Mouse (Mus musculus): Measurements from ENCODE around the gene Nlrc5.

Nlrc5 gene

DNA sequence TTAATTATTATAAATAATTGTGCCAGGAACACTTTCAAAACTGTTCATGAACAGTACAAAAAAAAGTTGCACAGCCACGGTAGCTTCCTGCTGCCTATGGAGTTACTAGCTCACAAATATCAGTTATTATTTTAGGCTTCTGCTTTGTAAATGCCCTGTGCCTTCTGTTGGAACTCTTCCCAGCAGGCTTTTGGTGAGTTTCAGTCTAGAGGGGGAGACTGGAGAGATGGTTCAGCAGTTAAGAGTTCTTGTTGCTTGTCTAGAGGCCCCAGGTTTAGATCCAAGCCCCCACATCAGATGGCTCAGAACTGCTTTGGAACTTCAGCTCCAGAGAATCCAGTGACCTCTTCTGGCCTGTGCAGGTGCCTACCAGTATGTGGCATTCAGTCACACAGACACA, 37.1 kb downstream of the Nlrc5 start:
- no peak for DNase-seq

GRCm38 (mm10) chr8:94472741-94473140, 38.6 kb downstream of the Nlrc5 start:
- DNase-seq: no peak

- DNase-seq: no peak
Measured at GRCm38 (mm10) chr8:94473431-94473830, 39.3 kb downstream of the Nlrc5 start.

- no peak for DNase-seq
Measured at GRCm38 (mm10) chr8:94475786-94476185, 41.6 kb downstream of the Nlrc5 start.

GRCm38 (mm10) chr8:94476846-94477245, 42.7 kb downstream of the Nlrc5 start:
- no peak for DNase-seq

GRCm38 (mm10) chr8:94482051-94482450, 47.9 kb downstream of the Nlrc5 start:
- DNase-seq: no peak

GRCm38 (mm10) chr8:94485288-94485687, 51.1 kb downstream of the Nlrc5 start:
- DNase-seq: no peak

- DNase-seq: peak; percentile 51 to 59
Measured at GRCm38 (mm10) chr8:94485882-94486281, 51.7 kb downstream of the Nlrc5 start.

DNA sequence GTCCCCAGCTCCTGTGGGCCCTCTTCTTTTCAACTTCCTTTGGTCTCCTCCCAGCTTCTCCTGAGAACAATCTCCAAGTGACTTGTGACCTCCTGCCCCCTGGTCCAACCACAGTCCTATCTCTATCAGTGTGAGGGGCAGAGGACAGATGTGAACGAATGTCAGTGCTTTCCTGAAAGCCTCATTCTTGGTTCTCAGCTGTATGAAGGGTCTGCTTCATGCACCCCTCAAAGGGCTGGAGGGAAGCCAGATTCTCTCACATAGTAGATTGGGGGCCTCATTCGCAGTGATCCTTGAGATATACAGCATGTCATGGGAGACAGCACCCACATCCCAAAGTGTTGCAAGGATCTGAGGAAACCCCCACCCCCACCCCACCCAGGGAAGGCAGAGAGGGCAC, 53.9 kb downstream of the Nlrc5 start:
- DNase-seq: no peak

- DNase-seq: no peak
Measured at GRCm38 (mm10) chr8:94489809-94490483, 55.8 kb downstream of the Nlrc5 start.

DNA sequence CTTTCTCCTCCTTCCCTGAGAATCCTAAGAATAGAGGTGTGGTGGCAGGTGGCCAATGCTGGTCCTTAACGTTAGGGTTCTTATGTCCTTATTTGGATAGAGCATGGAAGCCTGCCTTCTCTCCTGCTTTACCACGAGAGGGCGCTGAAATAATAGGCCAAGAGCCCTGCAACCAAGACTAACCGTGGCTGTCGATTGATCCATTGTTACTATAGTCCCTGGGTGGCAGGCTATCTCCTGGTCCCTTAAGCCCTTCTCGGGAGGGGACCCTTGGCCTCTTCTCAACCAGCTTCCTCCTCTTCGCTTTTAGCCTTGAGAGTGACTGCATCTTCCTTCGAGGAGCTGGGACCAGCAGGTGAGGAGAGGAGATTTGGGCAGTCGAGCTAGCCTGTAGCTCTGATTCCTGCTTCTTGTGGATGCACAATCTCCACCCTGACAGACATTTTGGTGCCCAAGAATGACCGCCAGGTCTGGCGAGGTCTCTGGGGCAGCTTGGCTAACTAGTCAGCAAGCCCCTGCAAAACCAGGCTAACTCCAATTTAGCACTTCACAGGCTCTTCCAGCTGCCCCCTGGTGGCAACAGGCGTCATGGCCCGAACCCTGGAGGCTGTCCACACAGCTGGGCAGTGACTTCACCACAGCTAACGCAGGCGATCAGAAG, 58.0 kb downstream of the Nlrc5 start:
- DNase-seq: peak; percentile 85

DNA sequence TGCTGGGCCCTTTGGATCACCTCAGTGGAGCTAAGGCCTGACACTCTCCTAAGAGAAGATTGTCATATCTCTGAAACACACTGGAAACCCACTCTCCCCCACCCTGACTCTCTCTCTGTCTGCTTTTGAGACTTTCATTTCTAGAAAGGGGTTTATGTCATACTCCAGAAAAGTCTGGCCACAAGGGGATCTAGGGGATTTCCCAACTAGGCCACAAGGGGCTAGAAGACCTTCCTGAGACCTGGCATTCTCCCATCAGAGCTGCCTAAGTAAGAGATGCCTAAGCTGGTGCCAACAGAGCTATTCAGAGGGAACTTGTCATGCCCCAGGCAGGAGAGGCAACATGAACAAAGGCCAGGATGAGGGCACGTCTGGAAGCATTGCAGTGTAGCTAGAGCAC, 59.1 kb downstream of the Nlrc5 start:
- DNase-seq: no peak

DNA sequence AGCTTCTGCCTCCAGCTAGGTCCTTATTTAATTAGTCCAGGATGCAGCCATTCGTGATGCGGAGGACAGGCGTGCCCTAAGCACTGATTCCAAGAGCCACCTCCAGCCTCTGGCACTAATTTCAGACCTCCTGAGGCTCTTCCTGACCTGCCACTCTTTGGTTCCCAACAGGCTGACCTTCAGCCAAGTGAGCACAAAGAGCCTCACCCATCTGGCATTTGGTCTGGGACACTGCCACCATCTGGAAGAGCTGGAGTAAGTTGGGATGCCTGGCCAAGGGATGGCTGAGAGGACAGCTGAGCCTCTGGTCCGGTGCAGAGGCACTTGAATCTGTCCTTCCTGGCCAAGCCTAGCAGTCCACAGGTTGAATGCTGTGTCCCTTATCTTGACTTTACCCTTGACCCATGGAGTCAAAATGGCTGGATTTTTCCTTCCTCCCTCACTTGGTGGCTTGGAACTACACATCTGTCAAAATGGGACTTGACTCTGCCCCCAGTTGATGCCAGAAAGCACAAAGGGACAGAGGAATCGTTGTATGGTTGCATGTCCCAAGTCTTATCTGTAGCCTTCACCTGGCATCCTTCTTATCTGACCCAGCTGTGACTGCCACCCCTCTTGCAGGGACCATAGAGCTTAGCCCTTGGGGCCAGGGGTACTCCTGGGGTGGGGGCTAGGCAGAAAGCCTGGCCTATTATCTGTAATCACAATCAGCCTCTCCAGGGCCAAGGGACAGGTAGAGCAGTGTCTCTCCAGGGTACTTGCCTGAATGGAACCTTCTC, 81.5 kb downstream of the Nlrc5 start:
- no peak for DNase-seq

DNA sequence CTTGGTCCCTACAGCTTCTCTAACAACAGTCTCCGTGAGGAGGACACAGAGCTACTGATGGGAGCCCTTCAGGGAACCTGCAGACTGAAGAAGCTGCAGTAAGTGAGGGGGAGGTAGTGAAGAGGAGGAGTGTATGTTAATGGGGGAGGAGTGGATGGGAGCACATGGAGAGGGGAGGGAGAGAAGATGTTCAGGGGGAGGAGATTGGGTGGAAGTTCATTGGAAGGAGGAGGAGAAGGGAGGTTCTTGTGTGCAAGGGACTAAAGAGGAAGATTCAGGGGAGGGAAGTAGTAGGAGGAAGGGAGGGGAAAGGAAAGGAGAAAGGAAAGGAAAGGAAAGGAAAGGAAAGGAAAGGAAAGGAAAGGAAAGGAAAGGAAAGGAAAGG, 82.0 kb downstream of the Nlrc5 start:
- no peak for DNase-seq

DNA sequence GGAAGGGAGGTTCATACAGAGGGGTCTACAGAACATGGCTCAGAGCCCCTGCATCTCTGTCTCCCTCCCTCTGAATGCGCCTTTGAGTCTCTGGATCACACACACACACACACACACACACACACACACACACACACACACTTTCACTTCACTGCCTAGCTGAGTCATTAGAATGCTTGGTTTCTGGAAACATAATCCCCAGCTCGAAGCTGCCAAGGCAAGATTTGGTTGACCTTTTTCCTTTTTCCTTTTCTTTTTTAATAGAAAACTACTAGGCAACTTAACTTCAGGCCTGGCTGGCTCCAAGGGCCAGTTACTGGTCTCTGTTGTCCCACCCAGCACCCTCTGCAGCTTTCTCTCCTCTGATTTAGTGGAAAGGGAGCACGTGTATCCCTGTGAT, 82.6 kb downstream of the Nlrc5 start:
- no peak for DNase-seq

- no peak for DNase-seq
Measured at GRCm38 (mm10) chr8:94518331-94518730, 84.2 kb downstream of the Nlrc5 start.

GRCm38 (mm10) chr8:94519021-94519420, 84.9 kb downstream of the Nlrc5 start:
- DNase-seq: no peak

DNA sequence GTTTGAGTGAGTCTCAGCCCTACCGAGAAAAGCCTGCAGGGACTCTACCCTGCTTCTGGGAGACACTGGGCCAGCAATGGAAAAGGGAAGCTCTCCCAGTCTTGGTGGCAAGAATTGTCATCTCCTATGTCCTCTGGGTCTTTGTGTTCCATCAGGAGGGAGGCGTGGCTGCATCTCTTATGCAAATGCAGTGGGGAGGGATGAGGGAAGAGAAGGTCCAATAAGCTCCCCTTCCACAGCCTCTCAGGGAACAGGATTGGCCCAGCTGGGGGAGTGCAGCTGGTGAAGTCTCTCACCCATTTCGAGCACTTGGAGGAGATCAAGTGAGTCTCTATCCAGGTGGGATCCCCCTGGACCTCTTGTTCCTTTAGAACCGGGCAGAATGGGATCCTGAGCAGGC, 87.3 kb downstream of the Nlrc5 start:
- no peak for DNase-seq

DNA sequence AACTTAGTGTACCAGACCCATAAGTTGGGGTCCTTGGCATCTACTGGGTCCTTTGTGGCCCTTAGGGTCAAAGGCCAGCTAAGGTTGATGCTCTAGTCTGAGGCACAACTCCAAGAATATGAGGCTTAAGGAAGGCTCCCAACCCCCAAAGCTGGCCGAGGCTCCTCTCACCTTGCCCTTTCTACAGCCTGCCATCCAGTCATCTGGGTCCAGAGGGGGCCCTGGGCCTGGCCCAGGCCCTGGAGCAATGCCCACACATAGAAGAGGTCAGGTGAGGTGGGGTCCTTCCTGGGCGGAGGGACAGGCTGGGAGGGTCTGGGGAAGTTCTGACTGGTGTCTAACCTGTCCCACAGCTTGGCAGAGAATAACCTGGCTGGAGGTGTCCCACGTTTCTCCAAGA, 88.3 kb downstream of the Nlrc5 start:
- DNase-seq: no peak

DNA sequence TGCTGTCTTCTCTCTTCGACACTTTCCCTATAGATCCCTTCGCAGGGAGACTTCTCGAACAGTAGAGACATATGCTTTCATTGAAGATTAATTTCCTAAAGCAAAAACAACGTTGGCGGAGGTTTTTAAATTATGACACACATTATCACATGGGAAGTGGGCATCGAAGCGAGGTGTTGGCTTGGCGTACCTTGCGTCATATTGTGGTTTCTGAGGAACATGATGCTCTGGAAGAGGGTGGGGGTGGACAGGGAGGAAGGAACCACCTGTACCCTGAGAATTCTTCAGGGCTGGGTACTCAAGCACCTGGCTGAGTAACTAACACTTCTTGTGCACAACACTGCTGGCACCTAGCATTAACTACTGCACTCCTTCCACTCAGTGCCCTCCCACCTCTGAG, 90.4 kb downstream of the Nlrc5 start:
- no peak for DNase-seq

- DNase-seq: no peak
Measured at GRCm38 (mm10) chr8:94527178-94527577, 93.0 kb downstream of the Nlrc5 start.

GRCm38 (mm10) chr8:94528245-94528644, 94.1 kb downstream of the Nlrc5 start:
- peak; percentile 42 to 45 for DNase-seq

DNA sequence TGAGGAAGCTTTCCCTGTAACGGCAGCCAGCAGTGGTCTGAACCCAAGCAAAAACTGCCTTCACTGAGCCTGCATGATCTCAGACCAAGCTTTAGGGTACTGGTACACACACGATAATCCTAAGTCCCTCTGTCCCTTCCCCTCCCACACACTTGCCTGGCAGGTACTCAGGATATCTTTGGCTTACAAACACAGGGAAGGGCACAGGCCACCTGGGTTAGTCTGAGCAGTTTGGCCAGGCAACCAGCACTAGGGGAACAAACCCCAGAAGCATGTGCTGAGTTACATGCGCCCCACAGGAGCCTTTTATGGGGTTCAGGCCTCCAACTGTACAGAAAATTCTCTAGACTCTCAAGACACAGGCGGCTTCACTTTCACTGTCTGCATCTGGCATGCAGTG, 95.7 kb downstream of the Nlrc5 start:
- DNase-seq: no peak

- no peak for DNase-seq
Measured at GRCm38 (mm10) chr8:94530643-94531042, 96.5 kb downstream of the Nlrc5 start.
